Mouse (Mus musculus) brain, adult 2 months (tissue): ENCODE measurements around the gene Fam20b.

Experiments
- DNase-seq: peaks from one replicate; pipeline ENCODE4 v3.0.0; 2011; ENCODE audit warnings: low read depth, low spot score

Fam20b gene

DNA sequence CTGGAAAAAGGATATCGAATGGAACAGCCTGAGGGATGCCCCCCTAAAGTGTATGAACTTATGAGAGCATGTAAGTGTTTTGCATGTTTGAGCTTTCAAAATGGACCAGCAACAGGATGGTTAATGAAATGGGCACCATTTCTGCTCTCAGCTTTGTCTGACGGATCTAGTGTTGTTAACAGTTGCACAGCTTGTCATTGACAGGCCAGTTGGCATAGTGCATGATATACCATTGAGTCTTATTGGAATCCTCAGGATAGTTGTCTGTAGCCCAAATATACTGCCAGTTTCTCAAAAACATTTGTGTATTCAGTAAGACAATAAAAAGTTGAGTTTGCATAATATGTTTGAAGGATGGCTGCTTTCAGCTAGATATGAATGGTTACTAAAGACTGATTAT is 83.7 kb downstream of the Fam20b start:
- no peak for DNase-seq

DNA sequence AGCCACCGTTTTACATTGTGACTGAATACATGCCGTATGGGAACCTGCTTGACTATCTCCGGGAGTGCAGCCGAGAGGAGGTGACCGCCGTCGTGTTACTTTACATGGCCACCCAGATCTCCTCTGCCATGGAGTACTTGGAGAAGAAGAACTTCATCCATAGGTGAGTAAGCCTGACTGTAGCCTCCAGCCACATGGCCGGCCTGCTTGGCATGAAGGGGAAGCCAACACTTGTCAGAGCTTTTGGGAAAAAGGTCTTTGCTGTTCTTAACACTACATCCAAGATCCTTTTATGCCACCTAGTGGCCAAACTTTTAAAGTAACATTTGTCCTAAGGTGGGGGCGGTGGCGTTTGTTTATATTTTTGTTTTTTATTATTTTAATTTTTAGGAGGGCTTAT is 85.8 kb downstream of the Fam20b start:
- DNase-seq = peak; percentile 82

GRCm38 (mm10) chr1:156630965-156631364 is 87.9 kb downstream of the Fam20b start:
- peak; percentile 33 for DNase-seq

GRCm38 (mm10) chr1:156629984-156630383 is 88.9 kb downstream of the Fam20b start:
- DNase-seq = peak; percentile 92
